Mouse (Mus musculus) embryonic fibroblast, embryonic 13.5 days (primary cell): Measurements from ENCODE around the gene Fgd1.

Source experiments
- CTCF ChIP-seq: IDR thresholded peaks from 2 replicates; pipeline ENCODE4 v1.5.1; 2011; ENCODE audit warnings: mild to moderate bottlenecking, control low read depth, low read length, moderate library complexity, borderline replicate concordance; ENCODE audit not compliant: insufficient read depth
- POLR2A ChIP-seq: IDR thresholded peaks from 2 replicates; pipeline ENCODE4 v1.6.1; 2011; ENCODE audit warnings: low read depth, mild to moderate bottlenecking, control low read depth, low read length, moderate library complexity

DNA sequence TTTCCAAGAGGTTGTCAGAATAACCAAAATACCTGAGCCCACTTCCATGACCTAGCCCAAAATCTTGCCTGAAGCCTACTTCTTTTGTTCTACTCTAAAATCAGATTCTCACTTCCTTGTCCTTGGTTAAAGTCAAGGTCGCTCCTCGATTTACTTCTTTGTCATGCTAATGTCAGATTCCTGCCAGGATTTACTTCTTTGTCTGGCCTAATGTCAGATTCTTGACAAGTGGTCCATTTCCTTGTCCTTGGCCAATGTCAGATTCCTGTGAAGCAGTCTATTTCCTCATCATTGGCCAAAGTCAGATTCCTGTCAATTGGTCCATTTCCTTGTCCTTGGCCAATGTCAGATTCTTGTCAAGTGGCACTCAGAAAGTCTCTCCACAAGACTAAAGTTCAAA lies 78.0 kb downstream of the Fgd1 start:
- TF ChIP-seq CTCF: no peak
- TF ChIP-seq POLR2A: no peak
